ENCODE assay signal across 8 mouse cellular contexts in genomic region chr12:12148659-12149399, GRCm38 (mm10).
DNase-seq lines count a peak whose midpoint lies in the region; ATAC-seq and TF ChIP-seq lines count a peak whose summit lies in the region.
"Had no signal": no experiment of that assay in that cellular context is flagged by ENCODE, and none has a peak within 500 bp of the region (broad histone marks: within the 10 kb centered on the region; RNA-seq: fewer than 3 reads in every experiment).

No protein-coding gene starts in this region.

- H3K4me3 ChIP-seq in forebrain, postnatal 0 days (ENCODE audit: low read depth, low read length): no peak overlapping the region
- H3K4me3 ChIP-seq: liver, embryonic 13.5 days had no signal

- peak; percentile 57 for ATAC-seq in forebrain, postnatal 0 days
- ATAC-seq in monocyte, adult 5-6 weeks (replicated peaks; ENCODE audit: insufficient number of reproducible peaks, low FRiP score, low TSS enrichment, poor library complexity, severe bottlenecking): peak; percentile 53; the same call in 1 of the 2 replicates

- peak; percentile 45 to 51 for DNase-seq in left cerebral cortex, postnatal 14 days (ENCODE audit: low spot score in 2 of 2)
- no peak for DNase-seq in left cerebral cortex, postnatal 4 days
- DNase-seq in brain, adult 2 months (ENCODE audit: low read depth, low spot score): peak; percentile 82
- peak; percentile 83 for DNase-seq in forebrain, postnatal 0 days
- no peak for DNase-seq in urinary bladder, adult 18-20 months (ENCODE audit: low spot score in 2 of 2)
- DNase-seq in ovary, adult 18-20 months (ENCODE audit: low spot score): no peak
- DNase-seq: liver, embryonic 13.5 days had no signal

- H3K4me1 ChIP-seq in forebrain, postnatal 0 days (ENCODE audit: insufficient read depth): no peaks in the 10 kb centered on the region
- H3K4me1 ChIP-seq: liver, embryonic 13.5 days had no signal

- no peaks in the 10 kb centered on the region for H3K27me3 ChIP-seq in forebrain, postnatal 0 days (ENCODE audit: insufficient read depth, low read length)
- H3K27me3 ChIP-seq: liver, embryonic 13.5 days had no signal

- no peak overlapping the region for H3K9ac ChIP-seq in forebrain, postnatal 0 days
- H3K9ac ChIP-seq: liver, embryonic 13.5 days had no signal

- no peak overlapping the region for H3K27ac ChIP-seq in forebrain, postnatal 0 days (ENCODE audit: low read depth, low read length)
- H3K27ac ChIP-seq: liver, embryonic 13.5 days had no signal

- intact Hi-C loops in left cerebral cortex, postnatal 14 days (cut with DNase I): loop anchor here (2.0 to 10.0 kb wide), 3 partner anchors 712 to 834 kb away; partner anchors contain the start of gene Vsnl1
- intact Hi-C loops in left cerebral cortex, postnatal 4 days (cut with DNase I): loop anchor here (10.0 kb wide), 2 partner anchors 714 to 794 kb away; partner anchors contain the start of gene Vsnl1

- 56% methylated on average over 3 of the region's 3 CpGs for WGBS in forebrain, postnatal 0 days

- no peaks in the 10 kb centered on the region for H3K36me3 ChIP-seq in forebrain, postnatal 0 days (ENCODE audit: insufficient read depth)
- H3K36me3 ChIP-seq: liver, embryonic 13.5 days had no signal

- peak; percentile 79 for TF ChIP-seq CTCF in forebrain, postnatal 0 days (IDR thresholded peaks at IDR 0.05; ENCODE audit: low read depth)

- no peak overlapping the region for H3K4me2 ChIP-seq in forebrain, postnatal 0 days (ENCODE audit: low read depth)
- H3K4me2 ChIP-seq: liver, embryonic 13.5 days had no signal

- no peaks in the 10 kb centered on the region for H3K9me3 ChIP-seq in forebrain, postnatal 0 days (ENCODE audit: low read length)
- H3K9me3 ChIP-seq: liver, embryonic 13.5 days had no signal

Comparison
In these comparisons a context has a peak if more than half of its experiments do, and no peak if none do; other contexts are left out.
1. DNase-seq: peak in left cerebral cortex, postnatal 14 days (2 of 2), brain, adult 2 months (single experiment) and forebrain, postnatal 0 days (single experiment); none in left cerebral cortex, postnatal 4 days (single experiment), urinary bladder, adult 18-20 months (0 of 2) and ovary, adult 18-20 months (single experiment).